Mouse (Mus musculus) midbrain, embryonic 11.5 days (tissue): ENCODE results near the gene Kras. TPM values are rescaled to one million over a fixed set of nuclear protein-coding genes. Genes with fewer than 3 reads are reported as not detected.

Source experiments
- ATAC-seq: fragments of 200-750 bp; cut with Nextera tagmentation; 2 replicates; pipeline ENCODE4 v1.8.0; 2017; ENCODE audit warnings: moderate TSS enrichment, moderate library complexity; ENCODE audit not compliant: low FRiP score
- DNase-seq: peaks from one replicate; pipeline ENCODE4 v3.0.0; 2015; ENCODE audit warnings: low spot score; ENCODE audit errors: missing footprints
- H3K27ac ChIP-seq: fragments of 300-500 bp; sonication (generic); 2 replicates; pipeline ENCODE4 v1.5.1; 2014; ENCODE audit warnings: low read depth, low read length
- H3K27me3 ChIP-seq: fragments of 300-500 bp; sonication (generic); 2 replicates; pipeline ENCODE4 v1.6.1; 2014; ENCODE audit warnings: mild to moderate bottlenecking, low read length, moderate library complexity, mixed read lengths; ENCODE audit not compliant: control insufficient read depth, insufficient read depth
- H3K36me3 ChIP-seq: fragments of 300-500 bp; sonication (generic); 2 replicates; pipeline ENCODE4 v1.6.1; 2014; ENCODE audit warnings: mild to moderate bottlenecking, low read length, moderate library complexity, mixed read lengths; ENCODE audit not compliant: control insufficient read depth, insufficient read depth
- H3K4me1 ChIP-seq: fragments of 300-500 bp; sonication (generic); 2 replicates; pipeline ENCODE4 v1.6.1; 2014; ENCODE audit warnings: low read length; ENCODE audit not compliant: control insufficient read depth, insufficient read depth
- H3K4me2 ChIP-seq: fragments of 300-500 bp; sonication (generic); 2 replicates; pipeline ENCODE4 v1.6.1; 2014; ENCODE audit warnings: mild to moderate bottlenecking, moderate library complexity
- H3K4me3 ChIP-seq: fragments of 300-500 bp; sonication (generic); 2 replicates; pipeline ENCODE4 v1.5.1; 2014; ENCODE audit warnings: low read depth, low read length
- H3K9ac ChIP-seq: fragments of 300-500 bp; sonication (generic); 2 replicates; pipeline ENCODE4 v1.6.1; 2014; ENCODE audit warnings: low read length
- H3K9me3 ChIP-seq: fragments of 300-500 bp; sonication (generic); 2 replicates; pipeline ENCODE4 v1.6.1; 2016; ENCODE audit warnings: low read length; ENCODE audit not compliant: control insufficient read depth
- WGBS: fragments of 180-500 bp; shearing (Covaris S2); extraction: QIAGEN DNeasy Blood & Tissue Kit; methylation state at CpG from one replicate; pipeline ENCODE4 v1.1.7; 2014; 5-methylcytosine and 5-hydroxymethylcytosine counted together
- polyA plus RNA-seq: library from polyadenylated mRNA; unstranded; fragments of >200 nt; fragmentation: Nextera tagmentation; extraction: Ambion mirVana; gene quantifications from 2 replicates; pipeline ENCODE4 v1.2.1, GENCODE M21; 2014

Kras gene
- polyA plus RNA-seq, 1 experiment from 2014 or later, result 129 TPM

DNA sequence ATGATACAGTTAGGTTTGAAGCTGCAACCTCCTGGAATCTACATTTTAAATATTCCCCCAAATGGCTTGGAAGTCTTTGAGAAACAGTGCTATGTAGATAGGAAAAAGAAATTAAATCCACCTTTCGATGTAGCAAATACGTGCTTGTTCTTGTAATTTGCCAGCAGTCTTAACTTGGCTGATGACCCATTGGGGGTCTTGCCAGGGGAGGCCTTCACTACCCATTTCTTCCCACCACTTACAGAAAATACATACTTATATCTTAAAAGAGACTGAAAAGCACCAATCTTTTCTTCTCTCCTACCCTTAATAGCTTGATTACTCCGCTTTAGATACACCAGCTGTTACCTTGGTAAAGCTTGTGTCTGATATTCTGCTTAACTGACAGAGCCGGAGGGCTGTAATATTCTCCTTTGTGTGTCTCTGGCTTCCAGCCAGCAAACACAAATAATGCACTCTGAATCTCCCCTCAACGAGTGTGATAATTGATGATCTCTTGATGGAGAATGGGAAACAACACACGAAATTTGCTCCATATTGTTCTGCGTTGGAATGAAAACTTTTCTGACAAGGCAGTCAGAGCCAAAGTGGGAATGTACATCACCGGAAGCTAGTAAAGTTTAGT, 39.9 kb downstream of the Kras start:
- DNase-seq (peak; percentile 68), ATAC-seq (no peak)
- H3K9ac ChIP-seq, result peak overlapping the region; percentile 33; the same call in 1 of the 2 replicates
- H3K4me3 ChIP-seq, result peak overlapping the region; percentile 35
- H3K36me3 ChIP-seq, result no peaks in the 10 kb centered on the region; the same call in 1 of the 2 replicates
- peak overlapping the region; percentile 60 for H3K4me2 ChIP-seq
- H3K27ac ChIP-seq, result no peak overlapping the region
- H3K4me1 ChIP-seq, result peaks cover 11% of the 10 kb centered on the region
- H3K9me3 ChIP-seq, result no peaks in the 10 kb centered on the region
- WGBS, result 38% methylated on average over 8 of the region's 8 CpGs
- no peaks in the 10 kb centered on the region for H3K27me3 ChIP-seq

DNA sequence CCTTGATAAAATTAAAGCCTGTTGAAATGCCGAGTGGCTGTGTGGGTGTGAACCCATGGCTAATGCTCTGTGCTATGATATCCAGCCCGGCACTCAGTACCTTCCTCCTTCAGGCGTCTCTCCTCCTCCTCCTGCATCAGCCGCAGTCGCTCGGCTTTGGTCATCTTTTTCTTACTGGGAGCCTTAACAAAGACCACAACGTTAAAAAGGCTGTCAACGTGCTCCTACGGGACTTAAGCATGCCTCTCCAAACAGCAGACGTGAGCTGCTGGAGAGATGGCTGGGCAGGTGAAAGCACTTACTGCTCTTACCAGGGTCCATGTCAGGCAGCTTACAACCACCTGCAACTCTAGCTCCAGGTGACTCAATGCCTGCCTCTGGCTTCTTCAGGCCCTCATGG, 44.9 kb downstream of the Kras start:
- H3K36me3 ChIP-seq, result no peaks in the 10 kb centered on the region
- no peak overlapping the region for H3K4me2 ChIP-seq
- H3K27ac ChIP-seq, result no peak overlapping the region
- no peaks in the 10 kb centered on the region for H3K9me3 ChIP-seq
- H3K4me3 ChIP-seq, result no peak overlapping the region
- WGBS, result 74% methylated on average over 10 of the region's 10 CpGs
- peaks cover under 1% of the 10 kb centered on the region; the same call in 1 of the 2 replicates for H3K4me1 ChIP-seq
- DNase-seq (no peak), ATAC-seq (no peak)
- no peak overlapping the region for H3K9ac ChIP-seq
- no peaks in the 10 kb centered on the region for H3K27me3 ChIP-seq

DNA sequence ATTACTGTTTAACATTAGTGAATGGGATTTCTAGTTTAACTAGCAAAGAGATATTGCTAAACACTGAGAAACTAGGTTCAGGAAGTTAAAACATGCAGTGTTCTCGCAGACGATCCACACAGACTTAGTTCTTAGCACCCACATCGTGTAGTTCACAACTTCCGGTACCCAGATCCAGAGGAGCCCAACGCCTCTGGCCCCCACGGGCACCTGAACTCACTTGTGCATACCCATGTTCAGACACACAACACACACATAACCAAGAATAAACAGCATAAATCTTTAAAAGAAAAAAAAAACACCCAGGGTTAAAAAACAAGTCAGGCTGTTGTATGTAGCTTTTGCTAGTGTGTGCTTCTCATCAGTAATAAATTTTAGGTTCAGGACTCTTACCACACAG, 45.6 kb downstream of the Kras start:
- H3K4me3 ChIP-seq, result no peak overlapping the region
- H3K27ac ChIP-seq, result no peak overlapping the region
- no peak overlapping the region for H3K4me2 ChIP-seq
- H3K9ac ChIP-seq, result no peak overlapping the region
- ATAC-seq (no peak), DNase-seq (no peak)
- H3K27me3 ChIP-seq, result no peaks in the 10 kb centered on the region
- H3K4me1 ChIP-seq, result no peaks in the 10 kb centered on the region
- no peaks in the 10 kb centered on the region for H3K9me3 ChIP-seq
- 90% methylated on average over 6 of the region's 6 CpGs for WGBS
- no peaks in the 10 kb centered on the region for H3K36me3 ChIP-seq

DNA sequence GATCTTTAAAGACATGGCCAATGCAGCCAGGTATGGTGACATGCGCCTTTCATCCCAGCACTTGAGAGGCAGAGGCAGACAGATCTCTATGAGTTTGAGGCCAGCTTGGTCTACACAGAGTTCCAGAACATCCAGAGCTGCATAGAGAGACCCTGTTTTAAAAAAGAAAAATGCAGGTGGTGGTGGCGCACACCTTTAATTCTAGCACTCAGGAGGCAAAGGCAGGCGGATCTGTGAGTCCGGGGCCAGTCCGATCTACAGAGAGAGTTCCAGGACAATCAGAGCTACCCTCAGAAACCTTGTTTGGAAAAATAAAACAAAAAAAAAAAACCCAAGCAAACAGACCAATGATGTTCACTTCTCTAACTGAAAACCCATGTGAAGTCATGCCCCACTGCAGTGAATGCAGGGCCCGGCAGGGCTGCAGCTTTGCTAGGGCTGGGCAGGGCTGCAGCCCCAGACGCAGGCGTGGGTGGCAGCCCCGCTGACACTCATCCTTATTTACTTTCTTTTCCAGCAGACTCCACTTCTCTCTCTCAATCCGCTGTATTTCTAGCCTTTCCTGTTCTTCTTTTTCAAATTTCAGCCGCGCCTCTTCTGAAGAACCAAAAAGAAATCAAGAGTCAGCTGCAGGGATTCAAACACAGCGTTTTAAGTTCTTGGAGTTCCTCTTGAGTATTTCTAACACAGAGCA, 47.5 kb downstream of the Kras start:
- Histone ChIP-seq H3K9ac (no peak overlapping the region), H3K4me1 (no peaks in the 10 kb centered on the region), H3K36me3 (no peaks in the 10 kb centered on the region), H3K9me3 (no peaks in the 10 kb centered on the region), H3K27ac (no peak overlapping the region), H3K4me3 (no peak overlapping the region), H3K4me2 (no peak overlapping the region), H3K27me3 (no peaks in the 10 kb centered on the region)
- WGBS, result 82% methylated on average over 13 of the region's 13 CpGs
- no peak for ATAC-seq
- DNase-seq, result peak; percentile 70

DNA sequence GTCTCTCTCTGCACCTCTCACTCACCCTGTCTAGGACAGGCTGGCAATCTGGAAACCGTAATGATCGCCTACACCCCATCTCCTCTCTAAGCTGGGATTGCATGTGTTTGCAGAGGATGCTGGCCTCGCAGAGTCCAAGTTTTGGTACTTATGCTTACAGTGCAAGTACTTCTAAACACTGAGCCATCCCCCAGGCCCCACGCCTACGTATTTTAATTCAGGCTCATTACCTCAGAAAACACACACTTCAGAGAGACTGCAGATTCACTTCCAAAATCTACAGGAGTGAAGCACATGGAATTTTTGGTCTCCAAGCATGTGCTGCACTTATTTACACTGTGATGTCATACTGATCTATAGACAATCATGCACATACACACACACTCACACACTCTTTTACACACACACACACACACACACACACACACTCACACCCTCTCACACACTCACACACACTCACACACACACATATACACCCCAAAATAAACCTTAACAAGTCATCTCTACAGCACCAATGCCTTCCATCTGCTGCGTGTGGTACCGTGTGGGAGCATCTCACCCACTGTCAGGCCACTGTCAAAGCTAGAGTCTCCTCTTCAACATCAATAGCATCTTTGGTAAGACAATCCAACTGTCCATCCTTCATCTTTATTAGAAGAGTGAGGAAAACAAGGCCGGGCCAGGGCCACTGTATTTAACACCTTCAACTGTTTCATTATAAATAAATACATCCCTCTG, 51.9 kb downstream of the Kras start:
- no peaks in the 10 kb centered on the region for H3K36me3 ChIP-seq
- ATAC-seq (no peak), DNase-seq (no peak)
- no peak overlapping the region for H3K4me3 ChIP-seq
- 89% methylated on average over 8 of the region's 8 CpGs for WGBS
- no peak overlapping the region for H3K27ac ChIP-seq
- no peak overlapping the region for H3K4me2 ChIP-seq
- no peaks in the 10 kb centered on the region for H3K9me3 ChIP-seq
- H3K27me3 ChIP-seq, result no peaks in the 10 kb centered on the region
- no peaks in the 10 kb centered on the region for H3K4me1 ChIP-seq
- H3K9ac ChIP-seq, result no peak overlapping the region

DNA sequence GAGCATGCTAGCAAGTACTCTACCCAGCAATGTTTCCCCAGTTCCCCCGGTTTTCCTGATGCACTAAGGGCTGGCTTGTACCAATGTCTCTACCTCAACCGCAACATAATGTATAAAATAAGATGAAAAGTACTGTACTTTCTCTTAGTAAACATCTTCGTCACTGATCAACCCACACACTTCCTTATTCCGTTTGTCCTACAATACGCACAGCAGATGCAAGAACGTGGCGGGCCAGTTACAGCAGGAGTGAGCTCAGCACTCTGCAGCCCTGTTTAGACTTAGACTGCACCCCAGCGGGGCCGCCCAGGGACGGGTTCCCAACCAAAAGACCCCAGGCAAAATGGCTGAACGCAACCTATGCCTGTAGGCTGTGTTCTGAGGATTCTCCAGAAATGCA, 56.6 kb downstream of the Kras start:
- Histone ChIP-seq H3K36me3 (no peaks in the 10 kb centered on the region), H3K9ac (no peak overlapping the region), H3K27me3 (no peaks in the 10 kb centered on the region), H3K9me3 (no peaks in the 10 kb centered on the region), H3K4me2 (no peak overlapping the region), H3K27ac (no peak overlapping the region), H3K4me3 (no peak overlapping the region), H3K4me1 (no peaks in the 10 kb centered on the region)
- DNase-seq, result peak; percentile 31
- no peak for ATAC-seq
- 85% methylated on average over 11 of the region's 11 CpGs for WGBS

DNA sequence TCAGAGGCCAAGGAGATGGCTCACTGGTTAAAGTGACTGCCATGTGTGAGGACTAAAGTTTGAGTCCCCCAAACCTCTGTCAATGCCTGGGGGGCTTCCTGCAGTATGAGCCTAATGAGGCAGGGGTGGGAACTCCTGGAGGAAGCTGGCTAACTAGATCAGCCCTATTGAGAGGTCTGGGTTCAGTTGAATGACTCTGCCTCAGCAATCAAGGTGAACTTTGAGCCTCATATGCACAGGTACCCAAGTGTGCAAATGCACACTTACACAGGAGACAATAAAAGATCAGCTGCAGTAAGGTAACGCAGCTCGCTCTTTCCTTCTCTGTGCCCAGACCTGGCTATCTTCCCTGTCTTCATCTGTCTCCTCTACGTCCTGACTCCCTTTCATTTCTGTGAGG, 57.0 kb downstream of the Kras start:
- Histone ChIP-seq H3K27ac (no peak overlapping the region), H3K36me3 (no peaks in the 10 kb centered on the region), H3K9me3 (no peaks in the 10 kb centered on the region), H3K4me2 (no peak overlapping the region), H3K27me3 (no peaks in the 10 kb centered on the region), H3K4me3 (no peak overlapping the region), H3K9ac (no peak overlapping the region), H3K4me1 (no peaks in the 10 kb centered on the region)
- 93% methylated on average over 3 of the region's 3 CpGs for WGBS
- ATAC-seq (no peak), DNase-seq (no peak)

DNA sequence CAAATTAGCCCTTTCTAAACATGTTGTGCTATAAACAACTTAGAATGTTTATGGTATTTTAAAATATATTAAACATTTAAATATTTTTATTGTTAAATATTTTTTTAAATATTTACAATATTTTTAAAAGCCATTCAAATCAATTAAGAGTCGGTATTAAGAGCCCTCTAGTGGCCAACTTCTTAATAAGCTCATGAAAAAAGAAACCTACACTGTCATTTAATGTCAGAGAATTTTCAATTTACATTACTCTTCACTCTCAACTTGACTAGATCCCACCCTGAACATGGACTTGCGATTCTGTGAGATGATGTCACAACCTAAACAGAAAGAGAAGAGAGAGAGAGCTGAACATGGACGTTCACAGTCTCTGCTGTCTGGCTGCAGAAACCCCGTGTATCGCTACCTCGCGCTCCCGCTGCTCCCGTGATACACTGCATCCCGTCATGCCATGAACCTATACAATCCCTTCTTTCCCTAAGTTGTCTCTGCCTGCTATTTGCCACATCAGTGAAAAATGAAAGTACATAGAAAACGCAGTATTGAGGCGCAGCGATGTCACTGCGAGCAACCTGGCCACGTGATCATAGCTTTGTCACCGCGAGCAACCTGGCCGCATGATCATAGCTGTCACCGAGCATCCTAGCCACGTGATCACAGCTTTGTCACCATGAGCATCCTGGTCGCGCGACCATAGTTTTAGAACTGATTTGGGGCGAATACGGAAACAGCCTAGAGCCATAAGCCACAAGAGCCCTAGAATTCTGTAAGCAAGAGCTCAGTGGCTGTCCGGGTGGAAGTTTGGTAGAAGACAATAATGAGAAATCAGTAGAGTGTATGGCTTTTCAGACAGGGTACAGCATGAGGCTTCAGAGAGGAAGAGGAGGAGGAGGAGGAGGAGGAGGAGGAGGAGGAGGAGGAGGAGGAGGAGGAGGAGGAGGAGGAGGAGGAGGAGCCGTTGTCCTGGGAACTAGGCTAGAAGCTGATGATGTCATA, 62.6 kb downstream of the Kras start:
- no peak overlapping the region for H3K27ac ChIP-seq
- H3K4me1 ChIP-seq, result no peaks in the 10 kb centered on the region
- H3K4me2 ChIP-seq, result peak overlapping the region; percentile 42
- peak overlapping the region; percentile 20; the same call in 1 of the 2 replicates for H3K4me3 ChIP-seq
- DNase-seq (peak; percentile 91), ATAC-seq (peak; percentile 70)
- no peaks in the 10 kb centered on the region for H3K27me3 ChIP-seq
- no peaks in the 10 kb centered on the region for H3K36me3 ChIP-seq
- no peaks in the 10 kb centered on the region for H3K9me3 ChIP-seq
- no peak overlapping the region for H3K9ac ChIP-seq
- WGBS, result 59% methylated on average over 27 of the region's 27 CpGs
